Mouse (Mus musculus) heart, adult 2 months (tissue): Measurements from ENCODE around the gene Efna5. TPM values are rescaled to one million over a fixed set of nuclear protein-coding genes. Genes with fewer than 3 reads are reported as not detected.

ENCODE experiments used
- DNase-seq, 2 experiments: peaks; one replicate each; pipeline ENCODE4 v3.0.0; 2021
- H3K27ac ChIP-seq: fragments of 200-600 bp; 2 replicates; pipeline ENCODE4 v1.8.1; 2022
- H3K27me3 ChIP-seq: fragments of 200-500 bp; 2 replicates; pipeline ENCODE4 v1.6.1; 2012; ENCODE audit warnings: mild to moderate bottlenecking, low read length, inconsistent platforms, mixed read lengths; ENCODE audit not compliant: control insufficient read depth, insufficient read depth
- H3K36me3 ChIP-seq: fragments of 200-500 bp; 2 replicates; pipeline ENCODE4 v1.6.1; 2012; ENCODE audit warnings: low read length, inconsistent platforms; ENCODE audit not compliant: control insufficient read depth, insufficient read depth
- H3K4me1 ChIP-seq: fragments of 200-500 bp; 2 replicates; pipeline ENCODE4 v1.6.1; 2011; ENCODE audit warnings: low read length; ENCODE audit not compliant: control insufficient read depth, insufficient read depth
- H3K4me3 ChIP-seq: fragments of 200-600 bp; 2 replicates; pipeline ENCODE4 v1.8.1; 2022
- H3K79me2 ChIP-seq: fragments of 200-500 bp; replicated peaks from 2 replicates; pipeline ENCODE4 v1.6.1; 2012; ENCODE audit warnings: mild to moderate bottlenecking, inconsistent platforms, low read length, moderate library complexity, mixed read lengths; ENCODE audit not compliant: control insufficient read depth, insufficient read depth
- H3K9ac ChIP-seq: fragments of 200-500 bp; 2 replicates; pipeline ENCODE4 v1.6.1; 2012; ENCODE audit warnings: low read depth, mild to moderate bottlenecking, control low read depth, inconsistent platforms, low read length, mixed read lengths
- CTCF ChIP-seq: fragments of 200-600 bp; IDR thresholded peaks from 2 replicates; pipeline ENCODE4 v1.8.1; 2022; ENCODE audit warnings: antibody characterized with exemption, mild to moderate bottlenecking, moderate library complexity
- EP300 ChIP-seq: fragments of 200-500 bp; IDR thresholded peaks from 2 replicates; pipeline ENCODE4 v1.6.1; 2011; ENCODE audit warnings: low read depth, low read length, control low read depth; ENCODE audit not compliant: insufficient read depth
- POLR2A ChIP-seq: fragments of 200-500 bp; IDR thresholded peaks from 2 replicates; pipeline ENCODE4 v1.6.1; 2011; ENCODE audit warnings: mild to moderate bottlenecking, low read depth, low read length, control low read depth; ENCODE audit not compliant: insufficient read depth
- WGBS: fragments of 180-500 bp; shearing (Covaris S2); methylation state at CpG from one replicate; pipeline ENCODE4 v1.1.7; 2018; 5-methylcytosine and 5-hydroxymethylcytosine counted together
- intact Hi-C: fragments of 180-260 bp; cut with DNase I; formaldehyde crosslinking; loops from one replicate; pipeline ENCODE4 v1.15.1; 2025
- polyA plus RNA-seq: library from polyadenylated mRNA; depleted of rRNA; stranded (reverse); fragments of >200 nt; gene quantifications from 2 replicates; pipeline ENCODE4 v1.2.3, GENCODE M21; 2012
- total RNA-seq, 2 experiments: library from RNA; stranded (reverse); gene quantifications; 2 replicates each; pipeline ENCODE4 v1.2.3; 2021

Efna5 gene
- total and polyA plus RNA-seq, 3 experiments: 3.9 to 24.0 (median 17.5) TPM

- no peak for DNase-seq
- intact Hi-C loops: no loop called here
- H3K36me3 ChIP-seq: no peaks in the 10 kb centered on the region
- no peak overlapping the region for H3K27ac ChIP-seq
- no peak for TF ChIP-seq POLR2A
- H3K79me2 ChIP-seq: no peaks in the 10 kb centered on the region
- no peak overlapping the region for H3K9ac ChIP-seq
- no peaks in the 10 kb centered on the region for H3K27me3 ChIP-seq
- H3K4me3 ChIP-seq: no peak overlapping the region
- no peaks in the 10 kb centered on the region; the same call in 1 of the 2 replicates for H3K4me1 ChIP-seq
- 85% methylated on average over 6 of the region's 6 CpGs for WGBS
Measured at GRCm38 (mm10) chr17:62666761-62667160, 214.4 kb downstream of the Efna5 start.

DNA sequence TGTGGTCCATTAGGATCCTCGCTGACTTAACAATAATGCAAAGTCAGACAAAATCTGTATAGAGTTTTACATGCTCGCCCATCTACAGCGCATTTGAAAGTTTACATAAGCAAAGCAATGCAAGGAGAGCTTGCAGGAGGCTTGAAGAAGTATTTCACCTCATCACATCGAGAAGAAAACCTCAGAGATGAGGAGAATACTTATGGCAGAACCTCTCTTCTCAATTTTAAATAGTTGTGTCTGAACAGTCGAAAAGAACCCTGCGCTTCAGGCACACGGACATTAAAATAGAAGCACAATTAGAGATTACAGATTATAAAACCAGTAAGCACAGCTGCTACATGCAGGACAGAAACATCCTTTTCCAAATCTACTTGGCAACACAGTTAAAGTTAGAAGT, 215.3 kb downstream of the Efna5 start:
- H3K27ac ChIP-seq: no peak overlapping the region
- no peak for DNase-seq
- intact Hi-C loops: no loop called here
- 72% methylated on average over 7 of the region's 7 CpGs for WGBS
- no peaks in the 10 kb centered on the region; the same call in 1 of the 2 replicates for H3K4me1 ChIP-seq
- H3K27me3 ChIP-seq: no peaks in the 10 kb centered on the region
- no peak overlapping the region for H3K9ac ChIP-seq
- H3K4me3 ChIP-seq: no peak overlapping the region
- no peaks in the 10 kb centered on the region for H3K36me3 ChIP-seq
- H3K79me2 ChIP-seq: no peaks in the 10 kb centered on the region
- no peak for TF ChIP-seq CTCF

- WGBS: 54% methylated on average over 2 of the region's 2 CpGs
- intact Hi-C loops: loop anchor here (5.0 kb wide), 2 partner anchors 58 to 118 kb away; no protein-coding TSS in a partner anchor
- no peak overlapping the region for H3K9ac ChIP-seq
- no peak overlapping the region for H3K27ac ChIP-seq
- no peaks in the 10 kb centered on the region for H3K27me3 ChIP-seq
- H3K79me2 ChIP-seq: no peaks in the 10 kb centered on the region
- TF ChIP-seq POLR2A: no peak
- no peak for DNase-seq
- H3K4me1 ChIP-seq: peaks cover 2% of the 10 kb centered on the region; the same call in 1 of the 2 replicates
- H3K36me3 ChIP-seq: no peaks in the 10 kb centered on the region
- no peak overlapping the region for H3K4me3 ChIP-seq
Measured at GRCm38 (mm10) chr17:62664709-62665108, 216.4 kb downstream of the Efna5 start.

- TF ChIP-seq CTCF (no peak), POLR2A (0 out of 2 replicates have a peak, but pooled peaks have one; percentile 16), EP300 (peak; percentile 42; the same call in 1 of the 2 replicates)
- Histone ChIP-seq H3K9ac (no peak overlapping the region), H3K27me3 (no peaks in the 10 kb centered on the region), H3K27ac (peak overlapping the region; percentile 74), H3K36me3 (peaks cover 2% of the 10 kb centered on the region), H3K79me2 (no peaks in the 10 kb centered on the region), H3K4me3 (no peak overlapping the region), H3K4me1 (peaks cover 3% of the 10 kb centered on the region)
- DNase-seq: peak in 1 of 2 experiments; percentile 43
- WGBS: 28% methylated on average over 7 of the region's 7 CpGs
- intact Hi-C loops: loop anchor here (5.0 kb wide), 2 partner anchors 60 to 120 kb away; no protein-coding TSS in a partner anchor
Measured at GRCm38 (mm10) chr17:62661801-62662200, 219.3 kb downstream of the Efna5 start.

- peaks cover 2% of the 10 kb centered on the region for H3K36me3 ChIP-seq
- no peak for TF ChIP-seq EP300
- H3K79me2 ChIP-seq: no peaks in the 10 kb centered on the region
- no peaks in the 10 kb centered on the region for H3K27me3 ChIP-seq
- H3K27ac ChIP-seq: peak overlapping the region; percentile 23
- intact Hi-C loops: loop anchor here (5.0 to 10.0 kb wide), 3 partner anchors 63 to 245 kb away; no protein-coding TSS in a partner anchor
- WGBS: 78% methylated on average over 14 of the region's 14 CpGs
- H3K9ac ChIP-seq: 0 out of 2 replicates have a peak overlapping the region, but pooled peaks have one; percentile 28
- no peak overlapping the region for H3K4me3 ChIP-seq
- peak in 1 of 2 experiments; percentile 25 for DNase-seq
- H3K4me1 ChIP-seq: peaks cover 5% of the 10 kb centered on the region
Measured at GRCm38 (mm10) chr17:62659501-62660175, 221.5 kb downstream of the Efna5 start.

DNA sequence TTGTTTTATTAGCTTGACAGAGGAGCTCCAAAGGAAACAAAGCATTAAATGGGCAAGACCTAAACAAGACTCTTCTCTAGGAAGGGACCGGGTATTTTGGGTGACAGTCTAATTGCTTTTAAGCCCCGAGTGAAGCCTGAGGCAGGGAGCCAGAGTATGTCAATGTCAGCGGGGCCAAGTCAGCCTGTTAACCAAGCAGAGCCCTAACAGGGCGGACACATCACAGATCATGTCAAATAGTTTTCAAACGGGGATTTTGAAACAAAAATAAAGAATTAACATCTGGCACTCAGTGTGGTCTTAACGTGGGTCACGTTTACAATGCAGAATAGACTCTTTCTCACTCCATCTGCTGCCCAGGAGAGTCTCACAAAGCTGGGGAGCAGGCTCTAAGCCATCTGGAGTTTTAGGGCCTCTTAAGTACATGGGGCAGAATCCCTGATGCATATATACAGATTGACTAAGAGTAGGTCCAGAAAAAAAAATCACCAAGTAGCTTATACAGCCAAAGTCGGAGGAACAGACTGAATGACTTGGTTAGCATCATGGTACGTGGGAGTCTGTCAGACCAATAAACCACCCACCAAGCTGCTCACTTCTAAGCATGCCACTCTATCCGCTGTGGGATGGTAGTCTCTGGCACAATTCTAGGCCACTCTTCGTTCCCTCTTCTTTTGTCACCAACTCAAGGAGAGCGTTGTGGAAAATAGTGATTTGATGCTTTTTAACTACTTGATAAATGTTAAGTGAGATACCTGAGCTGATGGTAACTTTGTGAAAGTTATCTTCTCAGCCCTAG, 223.1 kb downstream of the Efna5 start:
- TF ChIP-seq EP300: no peak
- TF ChIP-seq POLR2A: no peak
- no peak for TF ChIP-seq CTCF
- intact Hi-C loops: loop anchor here (10.0 kb wide), 1 partner anchor 243 kb away; no protein-coding TSS in a partner anchor
- WGBS: 67% methylated on average over 12 of the region's 12 CpGs
- Histone ChIP-seq H3K4me1 (peaks cover 5% of the 10 kb centered on the region), H3K27ac (peak overlapping the region; percentile 21), H3K36me3 (peaks cover 2% of the 10 kb centered on the region), H3K79me2 (no peaks in the 10 kb centered on the region), H3K27me3 (no peaks in the 10 kb centered on the region), H3K9ac (no peak overlapping the region), H3K4me3 (no peak overlapping the region)
- peak in 1 of 2 experiments; percentile 27 for DNase-seq
